Mouse (Mus musculus): ENCODE data around the gene Aurka.

DNA sequence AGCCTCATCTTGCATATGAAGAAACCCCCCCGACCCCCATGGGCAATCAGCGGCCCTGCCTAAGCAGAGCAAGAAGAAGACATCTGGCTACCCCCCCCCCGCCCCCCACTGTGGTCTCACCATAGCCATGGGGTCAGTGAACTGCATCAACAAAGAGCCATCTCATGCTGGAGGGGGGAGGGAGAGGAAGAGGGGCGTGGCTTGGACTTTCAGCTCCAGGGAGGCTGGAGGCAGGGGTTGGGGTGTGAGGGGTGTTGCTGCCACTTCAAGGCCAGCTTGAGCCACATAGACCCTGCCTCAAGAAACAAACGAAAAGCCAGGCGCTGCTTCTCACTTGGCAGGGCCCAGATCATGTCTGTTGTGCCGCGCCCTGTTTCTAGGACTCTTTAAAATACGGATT lies 25.6 kb upstream of the Aurka start:
- TF ChIP-seq CTCF (IDR thresholded peaks at IDR 0.05; ENCODE audit: low read depth, low read length), result no peak
- TF ChIP-seq POLR2A (IDR thresholded peaks at IDR 0.05; ENCODE audit: borderline replicate concordance, low read depth, low read length), result no peak
